Mouse (Mus musculus) heart, postnatal 0 days (tissue): Measurements from ENCODE around the gene A3galt2. TPM values are rescaled to one million over a fixed set of nuclear protein-coding genes. Genes with fewer than 3 reads are reported as not detected.

ENCODE experiments used
- ATAC-seq: fragments of 200-750 bp; cut with Nextera tagmentation; 2 replicates; pipeline ENCODE4 v1.8.0; 2017; ENCODE audit warnings: low read depth, moderate number of reproducible peaks, moderate library complexity; ENCODE audit not compliant: insufficient read depth
- DNase-seq: peaks from one replicate; pipeline ENCODE4 v3.0.0-alpha.2; 2016; ENCODE audit warnings: low spot score
- H3K27ac ChIP-seq: fragments of 300-500 bp; sonication (generic); 2 replicates; pipeline ENCODE4 v1.5.1; 2014; ENCODE audit warnings: low read depth, mild to moderate bottlenecking
- H3K27me3 ChIP-seq: fragments of 300-500 bp; sonication (generic); 2 replicates; pipeline ENCODE4 v1.6.1; 2014; ENCODE audit warnings: low read length, mixed read lengths; ENCODE audit not compliant: control insufficient read depth, insufficient read depth
- H3K36me3 ChIP-seq: fragments of 300-500 bp; sonication (generic); replicated peaks from 2 replicates; pipeline ENCODE4 v1.6.1; 2014; ENCODE audit warnings: low read length, mixed read lengths; ENCODE audit not compliant: control insufficient read depth, insufficient read depth
- H3K4me1 ChIP-seq: fragments of 300-500 bp; sonication (generic); 2 replicates; pipeline ENCODE4 v1.6.1; 2014; ENCODE audit warnings: antibody characterized with exemption; ENCODE audit not compliant: control insufficient read depth, insufficient read depth
- H3K4me2 ChIP-seq: fragments of 300-500 bp; sonication (generic); 2 replicates; pipeline ENCODE4 v1.6.1; 2014; ENCODE audit warnings: low read depth, mild to moderate bottlenecking, low read length, moderate library complexity
- H3K4me3 ChIP-seq: fragments of 300-500 bp; sonication (generic); 2 replicates; pipeline ENCODE4 v1.5.1; 2014; ENCODE audit warnings: low read depth, low read length
- H3K9ac ChIP-seq: fragments of 300-500 bp; sonication (generic); replicated peaks from 2 replicates; pipeline ENCODE4 v1.6.1; 2014; ENCODE audit warnings: low read depth, low read length, mixed read lengths
- H3K9me3 ChIP-seq: fragments of 300-500 bp; sonication (generic); replicated peaks from 2 replicates; pipeline ENCODE4 v1.6.1; 2016; ENCODE audit warnings: low read length; ENCODE audit not compliant: control insufficient read depth
- CTCF ChIP-seq: IDR thresholded peaks from 2 replicates; pipeline ENCODE4 v1.5.1; 2016; ENCODE audit warnings: antibody characterized with exemption, control low read depth, low read depth
- EP300 ChIP-seq: IDR thresholded peaks from 2 replicates; pipeline ENCODE4 v1.6.1; 2016; ENCODE audit warnings: antibody characterized with exemption, low read depth
- WGBS: fragments of 180-500 bp; shearing (Covaris S2); extraction: QIAGEN DNeasy Blood & Tissue Kit; methylation state at CpG from one replicate; pipeline ENCODE4 v1.1.7; 2014; 5-methylcytosine and 5-hydroxymethylcytosine counted together
- polyA plus RNA-seq: library from polyadenylated mRNA; unstranded; fragments of >200 nt; fragmentation: Nextera tagmentation; extraction: Ambion mirVana; gene quantifications from 2 replicates; pipeline ENCODE4 v1.2.1, GENCODE M21; 2015
- total RNA-seq: library from RNA; depleted of rRNA; stranded (reverse); fragments of >200 nt; gene quantifications from 2 replicates; pipeline ENCODE4 v1.2.3, GENCODE M21; 2014; ENCODE audit warnings: low replicate concordance

The A3galt2 gene
- total and polyA plus RNA-seq, 2 experiments from 2014 or later = 0.03 TPM; not detected in 1

GRCm38 (mm10) chr4:128774467-128774866 lies 19.3 kb downstream of the A3galt2 start:
- no peaks in the 10 kb centered on the region for H3K9me3 ChIP-seq
- H3K4me2 ChIP-seq = no peak overlapping the region
- no peak overlapping the region for H3K4me3 ChIP-seq
- no peak overlapping the region for H3K9ac ChIP-seq
- H3K27me3 ChIP-seq = no peaks in the 10 kb centered on the region
- H3K27ac ChIP-seq = no peak overlapping the region
- H3K36me3 ChIP-seq = peaks cover 56% of the 10 kb centered on the region
- TF ChIP-seq CTCF (peak; percentile 61), EP300 (no peak)
- DNase-seq (no peak), ATAC-seq (no peak)
- 0 out of 2 replicates have a peak, but pooled peaks cover 9% of the 10 kb centered on the region for H3K4me1 ChIP-seq
- WGBS = 92% methylated on average over 9 of the region's 9 CpGs

GRCm38 (mm10) chr4:128776568-128777289 lies 21.6 kb downstream of the A3galt2 start:
- WGBS = 41% methylated on average over 20 of the region's 20 CpGs
- ATAC-seq (peak; percentile 46), DNase-seq (peak; percentile 45)
- no peak overlapping the region for H3K4me3 ChIP-seq
- H3K9ac ChIP-seq = no peak overlapping the region
- peaks cover 77% of the 10 kb centered on the region for H3K36me3 ChIP-seq
- H3K27me3 ChIP-seq = no peaks in the 10 kb centered on the region
- no peak overlapping the region for H3K4me2 ChIP-seq
- H3K27ac ChIP-seq = no peak overlapping the region
- H3K4me1 ChIP-seq = no peaks in the 10 kb centered on the region
- peak; percentile 97 for TF ChIP-seq CTCF
- no peak for TF ChIP-seq EP300
- H3K9me3 ChIP-seq = no peaks in the 10 kb centered on the region

GRCm38 (mm10) chr4:128777593-128777992 lies 22.4 kb downstream of the A3galt2 start:
- no peak overlapping the region for H3K9ac ChIP-seq
- H3K27me3 ChIP-seq = no peaks in the 10 kb centered on the region
- 86% methylated on average over 11 of the region's 11 CpGs for WGBS
- TF ChIP-seq EP300 (no peak), CTCF (no peak)
- H3K4me1 ChIP-seq = no peaks in the 10 kb centered on the region
- no peak overlapping the region for H3K4me3 ChIP-seq
- peaks cover 85% of the 10 kb centered on the region for H3K36me3 ChIP-seq
- ATAC-seq = no peak
- no peak overlapping the region for H3K27ac ChIP-seq
- no peak overlapping the region for H3K4me2 ChIP-seq
- no peak for DNase-seq
- no peaks in the 10 kb centered on the region for H3K9me3 ChIP-seq

DNA sequence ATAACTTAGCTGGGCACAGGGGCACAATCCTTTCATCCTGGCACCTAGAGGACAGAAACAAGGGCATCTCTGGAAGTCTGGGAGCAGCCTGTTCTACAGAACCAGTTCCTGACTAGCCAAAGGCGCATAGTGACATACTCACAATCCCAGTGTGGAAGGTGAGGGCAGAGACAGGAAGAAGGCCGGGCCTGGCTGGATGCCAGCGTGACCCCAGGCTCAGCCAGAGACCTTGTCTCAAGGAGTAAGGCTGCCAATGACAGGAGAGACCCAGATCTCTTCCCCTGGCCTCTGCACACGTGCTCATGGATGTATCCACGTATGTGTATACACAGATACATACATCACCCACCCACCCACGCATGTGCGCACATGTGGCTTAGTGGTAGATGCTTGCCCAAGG lies 26.9 kb downstream of the A3galt2 start:
- DNase-seq (no peak), ATAC-seq (no peak)
- Histone ChIP-seq H3K4me1 (no peaks in the 10 kb centered on the region), H3K4me2 (no peak overlapping the region), H3K27ac (no peak overlapping the region), H3K9me3 (no peaks in the 10 kb centered on the region), H3K36me3 (peaks cover 93% of the 10 kb centered on the region), H3K4me3 (no peak overlapping the region), H3K27me3 (no peaks in the 10 kb centered on the region), H3K9ac (no peak overlapping the region)
- no peak for TF ChIP-seq CTCF
- no peak for TF ChIP-seq EP300
- WGBS = 73% methylated on average over 7 of the region's 7 CpGs

- ATAC-seq = no peak
- Histone ChIP-seq H3K9me3 (no peaks in the 10 kb centered on the region), H3K4me3 (no peak overlapping the region), H3K27ac (no peak overlapping the region), H3K9ac (no peak overlapping the region), H3K36me3 (peaks cover 93% of the 10 kb centered on the region), H3K4me1 (no peaks in the 10 kb centered on the region), H3K4me2 (no peak overlapping the region), H3K27me3 (no peaks in the 10 kb centered on the region)
- 48% methylated on average over 4 of the region's 4 CpGs for WGBS
- TF ChIP-seq EP300 (no peak), CTCF (no peak)
- DNase-seq = no peak
These were observed 27.5 kb downstream of the A3galt2 start for GRCm38 (mm10) chr4:128782645-128783044.
